Mouse (Mus musculus) MEL (cell line): ENCODE measurements around the gene Col4a2. TPM values are rescaled to one million over a fixed set of nuclear protein-coding genes. Genes with fewer than 3 reads are reported as not detected.

Source experiments
- DNase-seq: peaks from one replicate; pipeline ENCODE4 v3.0.0; 2011; ENCODE audit warnings: low read depth, low spot score
- H3K27ac ChIP-seq: 2 replicates; pipeline ENCODE4 v1.5.1; 2012; ENCODE audit warnings: low read depth, mild to moderate bottlenecking, control low read depth, low read length, moderate library complexity; ENCODE audit not compliant: control insufficient read depth
- H3K27me3 ChIP-seq, 2 experiments: fragments of 150-350 bp in 1 of 2; sonication (generic) in 1 of 2; 2 replicates each; pipeline ENCODE4 v1.6.1; 2012; ENCODE audit warnings: low read length in 2 of 2, mild to moderate bottlenecking in 2 of 2, improper control_type of control experiment in 1 of 2, moderate library complexity in 1 of 2; ENCODE audit not compliant: insufficient read depth in 2 of 2, control insufficient read depth in 1 of 2
- H3K36me3 ChIP-seq, 2 experiments: 2 replicates each; pipeline ENCODE4 v1.6.1; 2012 to 2014; ENCODE audit warnings: low read length in 2 of 2, improper control_type of control experiment in 1 of 2, inconsistent platforms in 1 of 2, mild to moderate bottlenecking in 1 of 2; ENCODE audit not compliant: insufficient read depth in 2 of 2, control insufficient read depth in 1 of 2
- H3K4me1 ChIP-seq, 2 experiments: fragments of 150-350 bp in 1 of 2; sonication (generic) in 1 of 2; 2 replicates each; pipeline ENCODE4 v1.6.1; 2012; ENCODE audit warnings: low read length in 2 of 2, improper control_type of control experiment in 1 of 2, mild to moderate bottlenecking in 1 of 2; ENCODE audit not compliant: insufficient read depth in 2 of 2, control insufficient read depth in 1 of 2
- H3K4me3 ChIP-seq, 2 experiments: fragments of 150-350 bp in 1 of 2; sonication (generic) in 1 of 2; 2 replicates each; pipeline ENCODE4 v1.5.1; 2012; ENCODE audit warnings: low read depth in 2 of 2, low read length in 2 of 2, mild to moderate bottlenecking in 2 of 2, moderate library complexity in 2 of 2, control low read depth in 1 of 2, improper control_type of control experiment in 1 of 2; ENCODE audit not compliant: control insufficient read depth in 1 of 2, insufficient read depth in 1 of 2
- H3K79me2 ChIP-seq: 2 replicates; pipeline ENCODE4 v1.6.1; 2012; ENCODE audit warnings: mild to moderate bottlenecking, low read length, moderate library complexity; ENCODE audit not compliant: control insufficient read depth, poor library complexity, insufficient read depth
- H3K9ac ChIP-seq: 2 replicates; pipeline ENCODE4 v1.6.1; 2012; ENCODE audit warnings: low read depth, mild to moderate bottlenecking, control low read depth, low read length, moderate library complexity; ENCODE audit not compliant: control insufficient read depth, poor library complexity, severe bottlenecking
- H3K9me3 ChIP-seq: fragments of 150-350 bp; sonication (generic); replicated peaks from 2 replicates; pipeline ENCODE4 v1.6.1; 2012; ENCODE audit warnings: mild to moderate bottlenecking, low read length, improper control_type of control experiment, moderate library complexity; ENCODE audit not compliant: insufficient read depth
- CHD1 ChIP-seq: IDR thresholded peaks from 2 replicates; pipeline ENCODE4 v1.6.1; 2012; ENCODE audit warnings: low read depth, mild to moderate bottlenecking, inconsistent platforms, low read length, improper control_type of control experiment
- CHD2 ChIP-seq: IDR thresholded peaks from 2 replicates; pipeline ENCODE4 v1.6.1; 2011; ENCODE audit warnings: low read length, improper control_type of control experiment
- CTCF ChIP-seq, 3 experiments: IDR thresholded peaks in 2 of 3; conservative IDR thresholded peaks in 1 of 3; 2 replicates each; pipeline ENCODE4 v1.5.1; 2011 to 2012; ENCODE audit warnings: low read length in 3 of 3, low read depth in 2 of 3, mild to moderate bottlenecking in 2 of 3, improper control_type of control experiment in 1 of 3, inconsistent platforms in 1 of 3, mixed read lengths in 1 of 3, moderate library complexity in 1 of 3; ENCODE audit not compliant: control insufficient read depth in 1 of 3, insufficient read depth in 1 of 3, poor library complexity in 1 of 3, severe bottlenecking in 1 of 3
- ELF1 ChIP-seq: IDR thresholded peaks from 2 replicates; pipeline ENCODE4 v1.6.1; 2014; ENCODE audit warnings: low read depth, mild to moderate bottlenecking, inconsistent platforms, low read length, improper control_type of control experiment, moderate library complexity
- GABPA ChIP-seq: IDR thresholded peaks from 2 replicates; pipeline ENCODE4 v1.6.1; 2012; ENCODE audit warnings: low read depth, mild to moderate bottlenecking, inconsistent platforms, low read length, improper control_type of control experiment, moderate library complexity
- JUND ChIP-seq: IDR thresholded peaks from 2 replicates; pipeline ENCODE4 v1.6.1; 2011; ENCODE audit warnings: low read depth, mild to moderate bottlenecking, improper control_type of control experiment, low read length
- KAT2A ChIP-seq: conservative IDR thresholded peaks from 2 replicates; pipeline ENCODE4 v1.6.1; 2012; ENCODE audit warnings: low read depth, low read length, improper control_type of control experiment, inconsistent platforms
- MAFK ChIP-seq: IDR thresholded peaks from 2 replicates; pipeline ENCODE4 v1.6.1; 2011; ENCODE audit warnings: low read depth, mild to moderate bottlenecking, low read length, improper control_type of control experiment, borderline replicate concordance
- MEF2A ChIP-seq: IDR thresholded peaks from 2 replicates; pipeline ENCODE4 v1.6.1; 2014; ENCODE audit warnings: low read depth, mild to moderate bottlenecking, inconsistent platforms, low read length, improper control_type of control experiment; ENCODE audit not compliant: poor library complexity, insufficient replicate concordance, severe bottlenecking; ENCODE audit errors: extremely low read depth
- MYC ChIP-seq: IDR thresholded peaks from 2 replicates; pipeline ENCODE4 v1.6.1; 2011; ENCODE audit warnings: low read depth, mild to moderate bottlenecking, low read length, improper control_type of control experiment, moderate library complexity
- RAD21 ChIP-seq: IDR thresholded peaks from 2 replicates; pipeline ENCODE4 v1.6.1; 2011; ENCODE audit warnings: mild to moderate bottlenecking, low read depth, low read length, improper control_type of control experiment
- RCOR1 ChIP-seq: IDR thresholded peaks from 2 replicates; pipeline ENCODE4 v1.6.1; 2012; ENCODE audit warnings: low read depth, mild to moderate bottlenecking, inconsistent platforms, low read length, improper control_type of control experiment
- SIN3A ChIP-seq: IDR thresholded peaks from 2 replicates; pipeline ENCODE4 v1.6.1; 2012; ENCODE audit warnings: low read length, improper control_type of control experiment, inconsistent platforms
- TAL1 ChIP-seq: IDR thresholded peaks from 2 replicates; pipeline ENCODE4 v1.6.1; 2012; ENCODE audit warnings: mild to moderate bottlenecking, inconsistent platforms, low read length, moderate library complexity, mixed read lengths
- TBP ChIP-seq: IDR thresholded peaks from 2 replicates; pipeline ENCODE4 v1.8.0; 2011; ENCODE audit warnings: low read depth, low read length, improper control_type of control experiment
- ZC3H11A ChIP-seq: IDR thresholded peaks from 2 replicates; pipeline ENCODE4 v1.6.1; 2012; ENCODE audit warnings: low read depth, mild to moderate bottlenecking, inconsistent platforms, low read length, improper control_type of control experiment
- ZNF384 ChIP-seq: IDR thresholded peaks from 2 replicates; pipeline ENCODE4 v1.6.1; 2012; ENCODE audit warnings: low read depth, mild to moderate bottlenecking, inconsistent platforms, low read length, improper control_type of control experiment
- polyA plus RNA-seq, 2 experiments: library from polyadenylated mRNA; stranded (reverse) in 1 of 2; unstranded in 1 of 2; fragments of >175 nt in 1 of 2; fragments of >200 nt in 1 of 2; gene quantifications; 2 replicates each; pipeline versions ENCODE4 v1.2.1 to v1.2.4; 2012; ENCODE audit warnings: low replicate concordance in 2 of 2, low read depth in 1 of 2; ENCODE audit not compliant: insufficient read length in 2 of 2, insufficient read depth in 1 of 2, missing spikeins in 1 of 2
- total RNA-seq: library from RNA; depleted of rRNA; stranded (reverse); fragments of 300-350 nt; gene quantifications from 2 replicates; pipeline ENCODE4 v1.2.3, GENCODE M21; 2012

Col4a2 gene
- total and polyA plus RNA-seq, 3 experiments, result 0.04 to 0.81 TPM; not detected in 1

- TF ChIP-seq GABPA (no peak), ELF1 (no peak)
- TF ChIP-seq, all 39 proteins: peak for 0
Measured at GRCm38 (mm10) chr8:11355900-11356299, 43.3 kb downstream of the Col4a2 start (continued).

GRCm38 (mm10) chr8:11356776-11357175 lies 44.2 kb downstream of the Col4a2 start:
- no peak for TF ChIP-seq CTCF (IDR thresholded peaks at IDR 0.05 in 2 of 3, conservative IDR thresholded peaks at IDR 0.05 in 1 of 3; ENCODE audit: control insufficient read depth in 1 of 3, insufficient read depth in 1 of 3, low read depth in 2 of 3, low read length in 3 of 3, poor library complexity in 1 of 3, severe bottlenecking in 1 of 3)
- TF ChIP-seq ZNF384, result no peak
- no peak for TF ChIP-seq MYC
- no peak for TF ChIP-seq MEF2A
- TF ChIP-seq RAD21, result no peak
- TF ChIP-seq TAL1, result no peak; the same call in 1 of the 2 replicates
- TF ChIP-seq RCOR1, result no peak
- TF ChIP-seq CHD2, result no peak
- TF ChIP-seq GABPA, result no peak
- TF ChIP-seq JUND, result no peak
- TF ChIP-seq SIN3A, result no peak
- no peak for TF ChIP-seq ZC3H11A
- TF ChIP-seq MAFK, result no peak
- TF ChIP-seq, all 39 proteins: peak for 0
- H3K9me3 ChIP-seq, result no peaks in the 10 kb centered on the region
- H3K27ac ChIP-seq, result no peak overlapping the region
- H3K4me1 ChIP-seq, result no peaks in the 10 kb centered on the region
- H3K9ac ChIP-seq, result no peak overlapping the region
- H3K4me3 ChIP-seq, result no peak overlapping the region
- H3K36me3 ChIP-seq, result no peaks in the 10 kb centered on the region
- H3K79me2 ChIP-seq, result no peaks in the 10 kb centered on the region
- H3K27me3 ChIP-seq, result no peaks in the 10 kb centered on the region
- DNase-seq, result peak; percentile 5

GRCm38 (mm10) chr8:11357921-11358436 lies 45.4 kb downstream of the Col4a2 start:
- no peaks in the 10 kb centered on the region for H3K36me3 ChIP-seq
- no peaks in the 10 kb centered on the region for H3K27me3 ChIP-seq
- no peak for DNase-seq
- no peak overlapping the region for H3K27ac ChIP-seq
- TF ChIP-seq RCOR1 (no peak), TBP (no peak), KAT2A (no peak), CHD1 (no peak)
- no peaks in the 10 kb centered on the region for H3K9me3 ChIP-seq
- no peaks in the 10 kb centered on the region for H3K4me1 ChIP-seq
- no peaks in the 10 kb centered on the region for H3K79me2 ChIP-seq
- H3K4me3 ChIP-seq, result no peak overlapping the region
- H3K9ac ChIP-seq, result no peak overlapping the region
